Comparison of ENCODE assay signal across 18 mouse cellular contexts in genomic region chr9:34750887-34751286, GRCm38 (mm10).
DNase-seq lines count a peak whose midpoint lies in the region; ATAC-seq and TF ChIP-seq lines count a peak whose summit lies in the region.
"Had no signal": no experiment of that assay in that cellular context is flagged by ENCODE, and none has a peak within 500 bp of the region (broad histone marks: within the 10 kb centered on the region; RNA-seq: fewer than 3 reads in every experiment).

No protein-coding gene starts in this region.

- no peak overlapping the region for H3K27ac ChIP-seq in embryonic facial prominence, embryonic 12.5 days
- H3K27ac ChIP-seq in embryonic facial prominence, embryonic 10.5 days (replicated peaks), result no peak overlapping the region
- H3K27ac ChIP-seq in layer of hippocampus, adult 2 months, result peak overlapping the region; percentile 69; the same call in 1 of the 2 replicates
- H3K27ac ChIP-seq in embryonic facial prominence, embryonic 14.5 days (replicated peaks; ENCODE audit: low read depth, low read length), result no peak overlapping the region
- H3K27ac ChIP-seq: embryonic facial prominence, embryonic 13.5 days; heart, embryonic 13.5 days; left cerebral cortex, adult 2 months; limb, embryonic 12.5 days; lung, embryonic 15.5 days had no signal

- DNase-seq in embryonic facial prominence, embryonic 10.5 days (ENCODE audit: low spot score), result no peak
- DNase-seq in layer of hippocampus, adult 2 months (ENCODE audit: low spot score in 2 of 2), result no peak
- DNase-seq in layer of hippocampus, adult 8-10 months (ENCODE audit: low spot score in 2 of 2), result no peak
- DNase-seq in 3T3-L1 (ENCODE audit: low read depth, low spot score), result peak; percentile 43
- peak; percentile 65 for DNase-seq in embryonic facial prominence, embryonic 14.5 days (ENCODE audit: low spot score)
- no peak for DNase-seq in spleen, postnatal 4 days (ENCODE audit: low spot score in 2 of 2)
- no peak for DNase-seq in gastrocnemius, adult 8-10 months (ENCODE audit: low spot score in 2 of 2)
- DNase-seq: adrenal gland, postnatal 25 days; B cell, adult 2 months; cerebellum, postnatal 25 days; heart, postnatal 4 days had no signal

- no peak overlapping the region for H3K9ac ChIP-seq in embryonic facial prominence, embryonic 12.5 days
- H3K9ac ChIP-seq in embryonic facial prominence, embryonic 14.5 days (ENCODE audit: low read depth, low read length), result no peak overlapping the region
- H3K9ac ChIP-seq: embryonic facial prominence, embryonic 13.5 days; heart, embryonic 13.5 days; limb, embryonic 12.5 days; lung, embryonic 15.5 days had no signal

- no peak for TF ChIP-seq CTCF in layer of hippocampus, adult 2 months (conservative IDR thresholded peaks at IDR 0.05)

- H3K36me3 ChIP-seq in embryonic facial prominence, embryonic 12.5 days, result no peaks in the 10 kb centered on the region
- H3K36me3 ChIP-seq in embryonic facial prominence, embryonic 10.5 days (replicated peaks), result no peaks in the 10 kb centered on the region
- H3K36me3 ChIP-seq in embryonic facial prominence, embryonic 14.5 days (ENCODE audit: control insufficient read depth, insufficient read depth, low read length), result no peaks in the 10 kb centered on the region
- H3K36me3 ChIP-seq: embryonic facial prominence, embryonic 13.5 days; heart, embryonic 13.5 days; limb, embryonic 12.5 days; lung, embryonic 15.5 days had no signal

- H3K4me1 ChIP-seq in embryonic facial prominence, embryonic 12.5 days, result 0 out of 2 replicates have a peak, but pooled peaks cover 3% of the 10 kb centered on the region
- peaks cover 7% of the 10 kb centered on the region for H3K4me1 ChIP-seq in embryonic facial prominence, embryonic 10.5 days
- peaks cover 6% of the 10 kb centered on the region; the same call in 1 of the 2 replicates for H3K4me1 ChIP-seq in embryonic facial prominence, embryonic 14.5 days (ENCODE audit: control insufficient read depth, insufficient read depth, low read length)
- H3K4me1 ChIP-seq: embryonic facial prominence, embryonic 13.5 days had no signal

- no peak overlapping the region for H3K4me3 ChIP-seq in embryonic facial prominence, embryonic 12.5 days
- no peak overlapping the region for H3K4me3 ChIP-seq in embryonic facial prominence, embryonic 10.5 days
- H3K4me3 ChIP-seq in layer of hippocampus, adult 2 months, result no peak overlapping the region
- no peak overlapping the region for H3K4me3 ChIP-seq in embryonic facial prominence, embryonic 14.5 days (ENCODE audit: low read depth, low read length)
- H3K4me3 ChIP-seq: embryonic facial prominence, embryonic 13.5 days; heart, embryonic 13.5 days; left cerebral cortex, adult 2 months; limb, embryonic 12.5 days; lung, embryonic 15.5 days; myocyte had no signal

- H3K4me2 ChIP-seq in embryonic facial prominence, embryonic 12.5 days (replicated peaks), result no peak overlapping the region
- H3K4me2 ChIP-seq in embryonic facial prominence, embryonic 14.5 days (ENCODE audit: low read depth, low read length), result no peak overlapping the region
- H3K4me2 ChIP-seq: embryonic facial prominence, embryonic 13.5 days; heart, embryonic 13.5 days; limb, embryonic 12.5 days; lung, embryonic 15.5 days had no signal

- H3K9me3 ChIP-seq in embryonic facial prominence, embryonic 12.5 days, result no peaks in the 10 kb centered on the region
- H3K9me3 ChIP-seq in embryonic facial prominence, embryonic 10.5 days, result no peaks in the 10 kb centered on the region
- H3K9me3 ChIP-seq in embryonic facial prominence, embryonic 14.5 days (ENCODE audit: control insufficient read depth, low read length), result no peaks in the 10 kb centered on the region
- H3K9me3 ChIP-seq: embryonic facial prominence, embryonic 13.5 days; heart, embryonic 13.5 days; limb, embryonic 12.5 days; lung, embryonic 15.5 days had no signal

- 44% methylated on average over 2 of the region's 2 CpGs for WGBS in embryonic facial prominence, embryonic 12.5 days
- WGBS in embryonic facial prominence, embryonic 10.5 days, result 36% methylated on average over 2 of the region's 2 CpGs
- WGBS in embryonic facial prominence, embryonic 14.5 days, result 45% methylated on average over 2 of the region's 2 CpGs

- no peaks in the 10 kb centered on the region for H3K27me3 ChIP-seq in embryonic facial prominence, embryonic 12.5 days
- H3K27me3 ChIP-seq in embryonic facial prominence, embryonic 10.5 days (replicated peaks; ENCODE audit: low read depth, poor library complexity, severe bottlenecking), result peaks cover 13% of the 10 kb centered on the region; the same call in 1 of the 2 replicates
- no peaks in the 10 kb centered on the region for H3K27me3 ChIP-seq in embryonic facial prominence, embryonic 14.5 days (replicated peaks; ENCODE audit: control insufficient read depth, insufficient read depth, low read length)
- H3K27me3 ChIP-seq: embryonic facial prominence, embryonic 13.5 days; limb, embryonic 12.5 days; lung, embryonic 15.5 days had no signal

- ATAC-seq in embryonic facial prominence, embryonic 12.5 days (ENCODE audit: insufficient number of reproducible peaks, insufficient read depth, low FRiP score, low TSS enrichment), result 0 out of 2 replicates have a peak, but pooled peaks have one; percentile 47
- peak; percentile 67 for ATAC-seq in embryonic facial prominence, embryonic 14.5 days (ENCODE audit: low read depth)

Comparison
In these comparisons a context has a peak if more than half of its experiments do, and no peak if none do; other contexts are left out.
1. DNase-seq: peak in 3T3-L1 (single experiment) and embryonic facial prominence, embryonic 14.5 days (single experiment); none in embryonic facial prominence, embryonic 10.5 days (single experiment), layer of hippocampus, adult 2 months (0 of 2), layer of hippocampus, adult 8-10 months (0 of 2), spleen, postnatal 4 days (0 of 2) and gastrocnemius, adult 8-10 months (0 of 2).